Mouse (Mus musculus): ENCODE results near the gene Fas.

Gene Fas

DNA sequence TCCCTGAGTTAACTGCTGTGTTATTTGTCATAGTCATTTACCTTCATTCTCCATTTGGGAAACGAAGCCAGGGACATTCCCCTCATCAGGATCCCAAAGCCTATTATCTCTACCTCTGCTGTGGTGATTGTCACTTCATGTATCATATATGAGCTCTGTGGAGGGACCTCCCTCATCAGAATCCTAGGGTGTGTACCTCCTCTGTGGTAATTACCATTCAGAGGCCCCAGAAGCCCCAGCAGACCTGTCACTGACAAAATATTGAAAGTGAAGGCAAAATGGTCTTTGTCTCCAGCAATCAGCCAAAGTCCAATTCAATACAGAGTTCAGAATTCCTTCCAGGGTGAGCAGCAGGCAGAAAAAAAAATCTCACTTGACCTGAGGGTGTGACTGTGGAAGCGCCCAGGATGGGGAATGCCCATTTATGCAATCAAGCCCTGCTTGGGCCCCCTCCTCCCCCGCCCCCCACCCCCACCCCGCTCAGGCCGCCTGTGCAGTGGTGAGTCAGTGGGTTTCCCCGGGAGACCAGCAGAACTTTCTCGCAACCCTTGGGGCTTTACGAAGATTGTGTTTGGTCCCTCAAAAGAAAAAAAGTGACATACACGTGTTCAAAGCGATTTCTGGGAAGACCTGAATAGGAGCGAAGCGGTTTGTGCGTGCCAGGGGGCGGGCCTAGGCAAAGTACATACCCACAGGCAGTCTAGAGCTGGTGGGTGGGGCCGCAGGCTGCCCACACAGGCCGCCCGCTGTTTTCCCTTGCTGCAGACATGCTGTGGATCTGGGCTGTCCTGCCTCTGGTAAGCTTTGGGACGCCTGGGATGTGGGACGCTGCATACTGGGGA is at the start of gene Fas:
Gene Fas, plus strand, starts transcription at position 719 of the 842 bp plus-strand sequence.
- in situ Hi-C loops (cut with MboI; ENCODE audit: unreplicated experiment in 2 of 2): loop anchor here in 1 of 2 experiments (5.0 kb wide), 1 partner anchor 48 kb away; no protein-coding TSS in a partner anchor

DNA sequence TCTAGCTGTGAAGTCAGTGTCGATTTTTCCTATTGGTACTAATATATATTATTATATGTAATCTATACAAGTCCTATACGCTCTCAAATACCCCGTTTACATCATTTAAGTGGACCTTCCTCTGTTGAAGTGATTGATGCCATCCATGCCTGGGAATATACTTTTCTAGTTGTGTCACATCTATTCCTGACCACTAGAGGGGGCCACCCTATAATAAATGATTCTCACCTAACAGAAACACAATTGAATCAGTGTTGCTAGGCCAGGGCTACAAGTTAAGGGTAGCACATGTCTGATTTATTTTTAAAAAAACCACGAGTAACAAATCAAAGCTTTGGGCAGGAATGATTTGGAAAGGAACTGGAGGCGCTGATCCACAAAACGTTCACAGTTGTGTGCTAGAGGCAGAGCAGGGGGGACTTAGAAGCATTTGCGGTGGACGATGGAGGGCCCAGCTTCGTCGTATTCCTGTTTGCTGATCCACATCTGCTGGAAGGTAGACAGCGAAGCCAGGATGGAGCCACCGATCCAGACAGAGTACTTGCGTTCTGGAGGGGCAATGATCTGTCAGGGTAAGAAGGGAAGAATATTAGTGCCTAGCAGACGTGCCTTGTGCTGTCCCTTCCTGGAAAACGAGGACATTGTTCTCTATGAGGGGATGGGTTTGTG is 49.1 kb upstream of the Fas start:
- in situ Hi-C loops (cut with MboI; ENCODE audit: unreplicated experiment in 2 of 2): loop anchor here (5.0 to 25.0 kb wide), 8 partner anchors 46 to 864 kb away; partner anchors contain the start of gene Rnls (in 1 of the 2)

DNA sequence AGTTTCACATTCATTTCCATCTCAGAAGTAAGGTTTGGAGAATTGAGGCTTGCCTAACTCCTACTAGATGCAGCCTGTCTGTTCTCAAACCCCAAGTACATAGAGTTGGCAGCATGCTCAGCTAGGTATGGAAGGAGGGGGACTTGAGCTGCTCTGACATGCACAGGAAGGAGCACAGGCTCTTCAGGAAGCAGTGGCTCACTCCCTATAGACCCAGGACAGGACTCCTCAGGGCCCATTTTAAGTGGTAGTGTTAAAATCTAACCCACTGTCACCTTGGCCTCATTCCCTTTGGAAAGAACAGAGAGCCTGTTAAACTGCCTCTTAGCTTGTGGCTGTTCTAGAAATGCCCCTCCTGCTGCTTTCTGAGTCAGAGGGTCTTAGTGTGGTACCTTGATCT is 47.5 kb upstream of the Fas start:
- in situ Hi-C loops (cut with MboI; ENCODE audit: unreplicated experiment in 2 of 2): loop anchor here (5.0 to 25.0 kb wide), 8 partner anchors 44 to 866 kb away; partner anchors contain the start of gene Rnls (in 1 of the 2)

DNA sequence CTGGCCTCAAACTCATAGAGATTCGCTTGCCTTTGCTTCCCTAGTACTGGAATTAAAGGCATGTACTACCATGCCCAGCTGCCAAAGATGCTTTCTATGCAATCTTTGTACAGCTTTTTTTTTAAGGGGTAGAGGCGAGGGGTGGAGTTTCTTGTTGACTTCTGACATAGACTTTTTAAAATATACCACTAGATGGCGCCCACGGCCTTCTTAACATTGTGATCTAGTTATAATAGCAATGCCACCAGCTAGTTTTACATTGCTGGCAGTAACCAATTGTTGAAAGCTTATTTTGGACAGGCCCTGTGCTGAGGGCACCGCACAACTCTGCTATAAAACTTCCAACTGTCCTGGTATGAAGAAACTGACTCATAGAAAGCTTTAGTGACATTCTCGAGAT is 46.4 kb upstream of the Fas start:
- in situ Hi-C loops (cut with MboI; ENCODE audit: unreplicated experiment in 2 of 2): loop anchor here (5.0 to 25.0 kb wide), 8 partner anchors 43 to 867 kb away; partner anchors contain the start of gene Rnls (in 1 of the 2)

DNA sequence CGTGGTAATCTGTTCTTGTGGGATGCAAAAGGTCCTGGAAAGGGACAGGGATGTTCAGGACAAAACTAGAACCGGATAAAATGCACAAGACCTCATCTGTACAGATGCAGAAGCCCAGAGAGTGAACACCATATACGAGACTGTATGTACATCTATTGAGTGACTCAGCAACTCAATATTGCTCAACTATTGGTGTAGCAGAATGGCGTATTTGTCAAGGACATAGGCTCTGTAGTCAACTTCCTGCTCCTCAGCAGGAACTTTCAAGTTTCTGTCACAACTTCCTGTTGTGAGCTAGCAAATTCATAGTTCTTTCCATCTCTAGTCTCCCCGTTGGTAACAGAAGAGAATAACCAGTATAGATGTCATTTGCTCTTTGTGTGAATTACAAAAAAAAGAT is 41.9 kb upstream of the Fas start:
- in situ Hi-C loops (cut with MboI; ENCODE audit: unreplicated experiment in 2 of 2): loop anchor here (5.0 to 25.0 kb wide), 5 partner anchors 86 to 861 kb away; partner anchors contain the start of gene Rnls (in 1 of the 2)

DNA sequence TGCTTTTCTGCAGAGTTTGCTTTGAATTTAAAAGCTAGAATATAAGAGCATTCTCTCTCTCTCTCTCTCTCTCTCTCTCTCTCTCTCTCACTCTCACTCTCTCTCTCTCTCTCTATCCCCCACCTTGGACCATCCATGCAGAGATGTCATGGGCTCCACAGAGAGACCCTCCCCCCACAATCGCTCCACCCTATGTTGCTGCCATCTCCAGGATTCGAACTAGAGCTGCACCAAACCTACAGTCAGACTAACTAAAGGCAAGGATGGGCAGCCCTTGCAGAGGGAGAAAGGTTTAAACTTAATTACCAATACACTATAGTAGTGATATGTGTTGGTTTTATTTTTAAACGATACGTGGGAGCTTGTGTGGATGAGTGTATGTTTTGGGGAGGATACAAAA is 39.8 kb upstream of the Fas start:
- in situ Hi-C loops (cut with MboI; ENCODE audit: unreplicated experiment in 2 of 2): no loop called here

DNA sequence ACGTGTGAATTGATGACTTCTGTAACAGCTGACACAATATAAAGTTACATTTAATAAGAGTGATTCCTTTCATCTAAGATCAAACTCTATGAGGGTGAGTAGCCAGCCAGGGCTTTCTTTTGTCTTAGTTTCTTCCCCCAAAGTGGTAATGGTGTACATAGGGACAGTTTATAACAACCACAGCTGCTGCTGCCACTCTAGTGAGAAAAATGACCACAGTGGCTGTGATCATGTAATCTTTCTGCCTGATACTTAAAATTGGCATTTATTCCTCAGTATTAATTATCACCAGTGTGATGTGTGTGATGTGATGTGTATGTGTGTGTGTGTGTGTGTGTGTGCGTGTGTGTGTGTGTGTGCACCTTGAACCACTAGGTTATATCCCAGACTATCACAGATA is 38.6 kb upstream of the Fas start:
- in situ Hi-C loops (cut with MboI; ENCODE audit: unreplicated experiment in 2 of 2): no loop called here

DNA sequence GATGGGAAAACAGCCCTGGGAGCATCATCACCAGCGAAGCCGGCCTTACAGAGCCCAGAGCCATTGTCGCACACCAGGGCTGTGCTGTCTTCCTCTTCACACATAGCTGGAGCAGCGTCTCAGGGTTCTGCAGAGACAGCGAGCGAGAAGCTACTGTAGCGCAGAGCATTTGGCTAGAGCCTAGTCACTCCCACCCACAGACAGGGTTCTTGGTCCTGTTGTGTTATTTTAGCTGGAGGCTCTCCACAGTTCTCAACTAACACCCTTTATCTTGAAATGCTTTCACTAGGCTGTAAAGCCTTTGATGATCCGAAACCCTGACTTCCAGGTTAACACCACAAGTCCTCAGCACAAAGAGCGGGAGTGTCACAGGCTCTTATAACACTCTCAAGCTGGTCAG is 38.0 kb upstream of the Fas start:
- in situ Hi-C loops (cut with MboI; ENCODE audit: unreplicated experiment in 2 of 2): no loop called here

DNA sequence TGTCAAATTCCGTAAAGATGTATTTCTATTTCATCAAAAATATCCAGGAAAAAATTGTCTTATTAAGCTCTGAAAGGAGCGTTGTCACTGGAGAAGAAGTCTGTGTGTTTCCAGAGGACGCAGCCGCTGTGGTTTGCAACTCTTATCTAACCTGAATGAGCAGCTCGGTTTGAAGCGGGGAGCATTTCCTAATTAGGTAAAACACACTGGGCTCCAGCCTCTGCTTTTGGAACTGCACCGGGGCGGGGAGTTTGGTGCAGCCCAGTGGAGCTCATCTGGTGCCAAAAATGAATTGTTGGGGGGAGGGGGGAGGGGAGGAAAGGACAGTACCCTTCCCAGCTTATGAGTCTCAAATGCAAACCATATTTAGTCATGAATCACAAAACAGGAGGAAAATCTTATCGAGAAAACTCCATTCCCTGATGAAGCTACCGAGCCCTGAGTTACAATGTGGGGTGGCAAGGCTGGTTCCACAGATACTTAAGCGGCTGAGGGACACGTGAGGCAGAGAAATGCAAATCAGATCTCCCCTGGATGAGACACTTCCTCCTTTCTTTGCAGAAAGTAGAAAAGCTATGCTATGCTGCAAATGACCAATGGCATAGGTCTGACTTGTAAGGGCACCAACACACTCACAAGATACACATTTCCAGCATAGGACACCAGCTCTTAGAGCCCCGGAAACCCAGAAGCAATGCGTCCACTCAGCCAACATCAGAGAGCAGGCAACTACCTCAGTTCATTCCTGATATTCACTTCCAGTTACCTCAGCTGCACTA is 36.2 kb upstream of the Fas start:
- in situ Hi-C loops (cut with MboI; ENCODE audit: unreplicated experiment in 2 of 2): no loop called here

DNA sequence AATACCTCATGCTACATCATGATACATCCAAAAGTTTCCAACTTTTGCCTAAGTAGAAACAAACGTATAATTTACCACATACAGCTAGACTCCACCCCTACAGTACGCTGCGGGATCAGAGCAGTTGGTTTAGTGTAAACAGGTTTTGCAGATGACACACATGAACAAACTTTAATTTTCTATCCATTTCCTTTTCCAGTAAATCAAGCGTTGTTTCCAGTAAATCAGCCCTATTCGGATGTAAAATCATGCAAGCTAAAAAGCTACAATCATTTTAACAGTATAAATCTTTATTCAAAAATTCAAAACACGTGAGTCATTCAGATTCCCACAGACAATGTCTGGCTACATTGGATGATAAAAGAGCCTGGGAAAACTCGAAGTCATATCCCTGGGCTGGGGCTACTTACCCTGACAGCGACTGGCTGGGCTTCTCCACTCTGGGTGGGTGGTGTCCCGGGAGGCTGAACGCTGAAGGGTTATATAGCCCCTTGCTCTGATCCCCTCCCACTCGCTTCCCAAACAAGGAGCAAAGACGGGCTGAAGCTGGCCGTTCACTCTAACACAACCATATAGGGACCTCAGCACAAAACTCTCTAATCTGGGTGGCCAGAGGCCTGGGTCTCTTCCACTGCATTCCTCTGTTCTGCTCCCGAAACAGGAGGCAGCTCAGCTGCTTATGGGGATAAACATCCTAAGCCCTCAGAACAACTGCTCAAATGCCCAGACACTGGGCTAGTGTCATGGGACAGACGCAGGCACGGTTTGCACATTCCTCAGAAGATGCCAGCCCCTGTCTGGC is 35.4 kb upstream of the Fas start, which contains the start of gene Acta2:
Gene Acta2, minus strand, starts transcription at position 711 of the 802 bp plus-strand sequence.
- in situ Hi-C loops (cut with MboI; ENCODE audit: unreplicated experiment in 2 of 2): no loop called here

DNA sequence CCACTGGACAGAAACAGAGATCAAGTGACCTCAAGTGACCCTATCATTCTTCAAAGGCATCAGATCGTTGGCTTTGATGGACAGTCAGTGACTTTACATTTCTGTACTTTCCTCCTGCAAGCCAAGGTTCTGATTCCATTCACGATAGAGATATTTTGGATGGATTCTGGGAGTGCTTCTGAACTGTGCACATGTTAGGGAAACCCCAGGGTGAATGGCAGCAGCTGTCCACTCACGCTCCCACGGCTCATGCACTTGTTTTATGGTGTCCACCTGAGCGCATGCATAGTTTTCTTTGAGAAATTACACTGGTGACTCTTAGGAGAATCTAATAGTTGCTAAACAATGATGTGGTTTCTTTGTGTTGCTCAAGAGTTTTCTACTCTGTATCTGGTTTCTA is 34.3 kb upstream of the Fas start:
- in situ Hi-C loops (cut with MboI; ENCODE audit: unreplicated experiment in 2 of 2): no loop called here

DNA sequence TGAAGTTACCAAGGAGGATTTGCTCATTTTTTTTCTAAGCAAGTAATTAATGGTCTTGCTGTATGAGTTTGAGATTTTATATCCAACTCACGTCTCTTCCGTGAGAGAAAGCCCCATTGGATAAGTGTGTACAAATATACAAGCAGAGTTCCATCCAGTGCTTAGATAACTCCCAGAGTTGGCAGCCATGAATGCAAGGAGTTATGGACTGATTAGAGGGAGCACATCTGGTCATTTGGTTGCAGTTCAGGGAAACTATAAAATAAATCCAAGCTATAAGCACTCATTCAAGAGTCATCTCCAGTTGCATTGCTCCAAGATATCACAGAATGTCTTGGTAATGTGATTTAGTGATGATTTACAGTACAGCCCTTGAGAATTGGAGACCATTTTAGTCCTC is 33.5 kb upstream of the Fas start:
- in situ Hi-C loops (cut with MboI; ENCODE audit: unreplicated experiment in 2 of 2): no loop called here

DNA sequence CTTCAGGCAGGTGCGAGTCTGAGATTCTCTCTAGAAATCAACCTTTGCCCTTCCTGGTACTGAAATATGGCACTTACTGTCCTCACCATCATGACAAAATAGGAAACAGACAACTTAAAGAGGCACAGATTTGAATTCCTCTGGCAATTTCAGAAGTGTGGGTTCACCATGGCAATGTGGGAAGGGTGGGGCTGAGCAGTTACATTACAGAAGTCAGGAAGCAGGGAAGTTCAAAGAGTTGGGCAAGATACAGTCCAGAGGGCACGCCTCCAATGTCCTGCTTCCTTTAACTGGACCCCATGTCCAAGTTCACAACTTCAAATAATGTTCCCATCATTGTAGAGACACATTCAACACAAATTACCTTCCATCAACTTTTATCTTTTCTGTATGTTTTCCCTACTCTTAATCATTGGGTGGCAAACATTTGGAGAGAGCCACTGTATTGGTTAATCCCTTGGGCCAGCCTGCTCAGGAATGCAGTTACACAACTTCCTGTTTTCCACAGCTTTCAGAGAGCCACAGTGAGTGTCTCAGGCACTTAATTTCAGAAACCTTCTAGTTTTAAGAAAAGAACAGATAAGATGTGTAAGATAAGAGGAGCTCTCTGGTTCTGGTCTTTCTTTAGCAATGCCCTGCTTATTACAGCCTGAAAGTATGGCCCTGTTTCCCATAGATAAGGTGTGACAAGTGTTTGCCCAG is 28.0 kb upstream of the Fas start:
- in situ Hi-C loops (cut with MboI; ENCODE audit: unreplicated experiment in 2 of 2): no loop called here

DNA sequence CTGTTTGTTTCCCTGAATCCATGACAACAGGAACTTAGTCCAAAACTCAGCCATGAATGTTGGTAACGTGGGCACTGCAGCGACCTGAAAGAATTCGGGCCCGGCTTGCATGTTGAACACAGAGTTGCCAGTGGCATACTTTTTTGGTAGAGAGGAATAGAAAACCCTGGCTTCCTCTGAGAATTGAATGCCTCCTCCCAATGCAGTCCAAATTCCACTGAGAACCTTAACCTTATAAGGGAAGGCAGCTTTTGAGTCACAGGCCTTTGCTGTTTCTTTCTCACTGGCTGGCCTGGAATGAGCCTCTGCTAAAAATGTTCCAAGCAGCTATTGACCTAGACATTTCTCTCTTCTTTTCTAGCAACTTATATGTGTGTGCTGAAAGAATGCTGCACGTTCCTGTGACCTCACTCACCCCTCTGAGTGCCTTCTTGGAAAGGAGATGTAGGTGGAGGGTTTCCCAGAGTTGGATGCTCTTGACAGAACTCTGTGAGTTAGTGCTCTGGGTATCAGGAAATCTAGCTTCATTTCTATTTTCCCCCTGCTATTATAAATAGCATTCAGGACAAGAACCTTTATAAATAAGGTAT is 24.8 kb upstream of the Fas start:
- in situ Hi-C loops (cut with MboI; ENCODE audit: unreplicated experiment in 2 of 2): no loop called here

DNA sequence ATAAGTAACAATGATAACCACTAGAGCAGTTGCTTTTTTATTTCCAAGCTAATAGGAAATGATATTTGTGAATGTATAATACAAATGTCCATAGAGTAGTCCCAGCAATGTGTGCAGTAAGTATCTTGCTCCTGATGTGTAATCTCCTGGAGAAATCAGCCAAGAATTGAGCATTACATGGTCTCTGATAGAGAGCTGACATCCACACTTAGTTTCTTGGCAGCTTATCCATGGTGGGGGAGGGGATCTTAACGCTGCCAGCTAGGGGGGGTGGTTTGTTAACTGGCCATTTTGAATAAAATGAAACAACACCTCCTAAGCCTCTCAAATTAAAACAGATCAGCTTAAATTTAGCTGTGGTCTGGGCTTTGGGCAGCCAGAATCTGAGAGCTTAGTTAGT is 21.5 kb upstream of the Fas start:
- in situ Hi-C loops (cut with MboI; ENCODE audit: unreplicated experiment in 2 of 2): no loop called here

DNA sequence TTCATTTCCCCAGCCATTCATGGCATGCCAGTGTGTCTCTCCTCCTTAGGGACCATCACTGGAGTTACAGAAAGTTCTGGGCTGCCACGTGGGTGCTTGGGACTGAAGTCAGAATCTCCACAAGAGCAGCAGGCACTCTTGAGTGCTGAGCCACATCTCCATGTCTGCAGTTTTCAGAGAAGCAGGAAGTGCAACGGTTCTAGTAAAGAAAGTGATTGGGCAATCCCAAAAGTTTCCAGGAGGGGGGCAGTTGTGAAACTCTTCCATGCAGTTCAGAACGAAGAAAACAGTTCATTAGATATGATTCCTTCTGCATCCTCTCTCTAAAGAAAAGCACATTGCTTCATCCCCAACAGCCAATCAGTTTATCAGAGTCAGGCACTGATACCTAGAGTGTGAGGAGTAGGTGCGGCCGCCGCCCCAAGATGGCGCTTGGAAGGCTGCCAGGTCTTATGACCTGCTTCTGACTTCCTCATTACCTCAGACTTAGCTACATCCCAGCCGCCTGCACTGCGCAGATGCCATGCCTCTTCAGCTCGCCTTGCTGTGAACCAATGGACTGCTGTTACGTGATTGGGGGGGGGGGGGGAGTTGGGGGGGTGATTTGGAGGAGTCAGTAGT is 20.2 kb upstream of the Fas start:
- in situ Hi-C loops (cut with MboI; ENCODE audit: unreplicated experiment in 2 of 2): no loop called here

DNA sequence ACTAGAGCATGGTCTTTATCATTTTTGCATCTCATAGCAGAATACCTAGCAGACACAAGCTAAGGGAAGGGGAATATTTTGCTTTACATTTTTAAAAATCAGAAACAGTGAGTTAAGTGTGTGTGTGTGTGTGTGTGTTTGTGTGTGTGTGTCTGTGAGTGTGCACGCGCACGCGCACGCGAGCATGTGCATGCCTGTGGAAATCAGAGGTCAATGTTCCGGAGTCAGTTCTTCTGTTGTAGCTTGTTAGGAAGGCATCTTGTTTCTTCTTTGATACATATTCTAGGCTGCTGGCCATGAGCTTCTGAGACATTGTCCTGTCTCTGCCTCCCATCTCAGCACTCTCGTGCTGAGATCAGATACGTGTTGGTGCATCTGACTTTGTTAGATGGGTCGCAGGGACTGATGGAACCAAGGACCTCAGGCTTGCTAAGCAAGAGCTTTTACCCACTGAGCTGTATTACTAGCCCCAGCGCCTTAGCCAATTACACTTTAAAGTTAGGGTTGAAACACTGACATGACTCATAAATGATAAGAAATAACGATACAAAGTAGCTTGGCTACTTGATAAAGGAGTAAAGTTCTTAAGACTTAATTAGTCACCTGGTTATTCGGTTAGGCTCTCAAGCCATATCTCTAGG is 19.5 kb upstream of the Fas start:
- in situ Hi-C loops (cut with MboI; ENCODE audit: unreplicated experiment in 2 of 2): no loop called here

DNA sequence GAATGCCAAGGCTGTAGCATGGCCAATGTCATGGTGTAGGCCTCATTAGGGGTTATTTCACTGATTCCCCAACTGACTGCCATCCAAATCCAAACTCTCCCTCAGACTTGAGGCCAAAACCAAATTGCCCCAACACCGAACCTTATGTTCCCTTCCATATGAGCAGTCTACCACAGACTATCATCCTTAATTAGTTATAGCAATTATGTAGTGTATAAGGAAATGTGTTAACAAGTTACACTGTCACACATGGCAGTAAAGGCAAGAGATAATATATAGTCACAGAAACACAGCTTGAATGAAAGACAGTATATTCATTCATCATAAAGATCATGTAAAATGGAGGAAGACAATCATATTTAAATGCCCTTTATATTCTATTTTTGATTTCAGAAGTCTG is 17.4 kb upstream of the Fas start:
- in situ Hi-C loops (cut with MboI; ENCODE audit: unreplicated experiment in 2 of 2): no loop called here

Measured in v-Abl transformed pro-B cells (cell line).